Mouse (Mus musculus) CH12.LX (cell line): Measurements from ENCODE around the gene Mttp.

Experiments used
- BHLHE40 ChIP-seq: IDR thresholded peaks from 2 replicates; pipeline ENCODE4 v1.6.1; 2011; ENCODE audit warnings: mild to moderate bottlenecking, low read depth, low read length, improper control_type of control experiment
- CHD2 ChIP-seq: IDR thresholded peaks from 2 replicates; pipeline ENCODE4 v1.6.1; 2011; ENCODE audit warnings: low read length, improper control_type of control experiment
- CTCF ChIP-seq, 2 experiments: IDR thresholded peaks in 1 of 2; conservative IDR thresholded peaks in 1 of 2; 2 replicates each; pipeline ENCODE4 v1.5.1; 2011 to 2012; ENCODE audit warnings: low read depth in 2 of 2, low read length in 2 of 2, improper control_type of control experiment in 1 of 2, inconsistent platforms in 1 of 2, mild to moderate bottlenecking in 1 of 2, moderate library complexity in 1 of 2
- E2F4 ChIP-seq: IDR thresholded peaks from 2 replicates; pipeline ENCODE4 v1.6.1; 2011; ENCODE audit warnings: low read depth, low read length, improper control_type of control experiment; ENCODE audit not compliant: insufficient replicate concordance
- POLR2A ChIP-seq: IDR thresholded peaks from 2 replicates; pipeline ENCODE4 v1.6.1; 2011; ENCODE audit warnings: low read depth, mild to moderate bottlenecking, improper control_type of control experiment, low read length
- POLR2AphosphoS2 ChIP-seq: IDR thresholded peaks from 2 replicates; pipeline ENCODE4 v1.6.1; 2011; ENCODE audit warnings: low read depth, low read length, improper control_type of control experiment
- SIN3A ChIP-seq: IDR thresholded peaks from 2 replicates; pipeline ENCODE4 v1.6.1; 2012; ENCODE audit warnings: low read length, improper control_type of control experiment, inconsistent platforms
- USF2 ChIP-seq: conservative IDR thresholded peaks from 2 replicates; pipeline ENCODE4 v1.6.1; 2011; ENCODE audit warnings: low read depth, low read length, improper control_type of control experiment

DNA sequence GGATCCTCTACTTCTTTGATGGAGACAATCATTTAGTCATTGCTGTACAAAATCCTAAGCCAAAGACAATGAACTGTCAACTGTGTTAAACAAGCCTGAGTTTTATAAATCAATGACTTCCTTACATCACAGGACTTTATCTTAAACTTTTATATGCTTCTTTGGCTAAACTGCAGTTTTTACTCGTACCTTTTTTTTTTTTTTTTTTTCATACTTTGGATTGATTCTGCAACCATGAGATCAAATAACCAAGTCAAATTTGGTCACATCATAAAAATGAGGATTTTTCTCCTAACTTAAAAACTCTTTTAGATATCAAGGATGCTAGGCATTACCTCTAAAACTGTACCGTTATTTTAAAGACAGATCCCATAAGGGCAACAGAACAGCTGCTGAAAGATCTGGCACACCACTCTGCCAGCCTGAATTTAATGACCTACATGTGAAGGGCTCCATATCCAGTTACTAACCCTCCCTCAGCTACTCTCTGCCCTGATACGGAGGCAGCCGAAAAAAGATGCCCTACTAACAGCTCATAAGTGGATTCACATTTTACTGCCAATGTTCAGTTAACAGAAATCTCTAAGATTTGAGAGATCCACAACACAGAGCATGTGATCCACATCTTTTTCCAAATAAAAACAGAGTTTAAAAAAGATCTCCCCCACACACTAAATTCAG, 2.6 kb downstream of the Mttp start:
- TF ChIP-seq CTCF (conservative IDR thresholded peaks at IDR 0.05 in 1 of 2, IDR thresholded peaks at IDR 0.05 in 1 of 2; ENCODE audit: low read depth in 2 of 2, low read length in 2 of 2) (no peak), USF2 (no peak), CHD2 (no peak), POLR2AphosphoS2 (no peak), POLR2A (no peak), BHLHE40 (0 out of 2 replicates have a peak, but pooled peaks have one; percentile 3), E2F4 (no peak), SIN3A (no peak)
